Mouse (Mus musculus) kidney, adult 2 months (tissue): ENCODE data around the gene Gm9774.

Source experiments
- CTCF ChIP-seq: fragments of 200-500 bp; conservative IDR thresholded peaks from 2 replicates; pipeline ENCODE4 v1.5.1; 2011; ENCODE audit warnings: low read depth, mild to moderate bottlenecking, control low read depth, low read length, moderate library complexity, mixed read lengths; ENCODE audit not compliant: insufficient read depth, insufficient read length
- POLR2A ChIP-seq: fragments of 200-500 bp; IDR thresholded peaks from one replicate; pipeline ENCODE4 v1.6.1; 2011; ENCODE audit warnings: low read depth, low read length, control low read depth

GRCm38 (mm10) chr3:92467424-92467823, 38.2 kb upstream of the Gm9774 start:
- TF ChIP-seq POLR2A (no peak), CTCF (no peak)
